Mouse (Mus musculus) MEL (cell line): ENCODE measurements at regions not wholly inside any gene's neighbourhood (a gene's known extent, or its start where the extent isn't known, plus 50 kb on each side); places are given as distances from the start of the nearest gene placed in this dataset.

Experiments
- DNase-seq: peaks from one replicate; pipeline ENCODE4 v3.0.0; 2011; ENCODE audit warnings: low read depth, low spot score
- H3K27ac ChIP-seq: 2 replicates; pipeline ENCODE4 v1.5.1; 2012; ENCODE audit warnings: low read depth, mild to moderate bottlenecking, control low read depth, low read length, moderate library complexity; ENCODE audit not compliant: control insufficient read depth
- H3K27me3 ChIP-seq, 2 experiments: fragments of 150-350 bp in 1 of 2; sonication (generic) in 1 of 2; 2 replicates each; pipeline ENCODE4 v1.6.1; 2012; ENCODE audit warnings: low read length in 2 of 2, mild to moderate bottlenecking in 2 of 2, improper control_type of control experiment in 1 of 2, moderate library complexity in 1 of 2; ENCODE audit not compliant: insufficient read depth in 2 of 2, control insufficient read depth in 1 of 2
- H3K36me3 ChIP-seq, 2 experiments: 2 replicates each; pipeline ENCODE4 v1.6.1; 2012 to 2014; ENCODE audit warnings: low read length in 2 of 2, improper control_type of control experiment in 1 of 2, inconsistent platforms in 1 of 2, mild to moderate bottlenecking in 1 of 2; ENCODE audit not compliant: insufficient read depth in 2 of 2, control insufficient read depth in 1 of 2
- H3K4me1 ChIP-seq, 2 experiments: fragments of 150-350 bp in 1 of 2; sonication (generic) in 1 of 2; 2 replicates each; pipeline ENCODE4 v1.6.1; 2012; ENCODE audit warnings: low read length in 2 of 2, improper control_type of control experiment in 1 of 2, mild to moderate bottlenecking in 1 of 2; ENCODE audit not compliant: insufficient read depth in 2 of 2, control insufficient read depth in 1 of 2
- H3K4me3 ChIP-seq, 2 experiments: fragments of 150-350 bp in 1 of 2; sonication (generic) in 1 of 2; 2 replicates each; pipeline ENCODE4 v1.5.1; 2012; ENCODE audit warnings: low read depth in 2 of 2, low read length in 2 of 2, mild to moderate bottlenecking in 2 of 2, moderate library complexity in 2 of 2, control low read depth in 1 of 2, improper control_type of control experiment in 1 of 2; ENCODE audit not compliant: control insufficient read depth in 1 of 2, insufficient read depth in 1 of 2
- H3K79me2 ChIP-seq: 2 replicates; pipeline ENCODE4 v1.6.1; 2012; ENCODE audit warnings: mild to moderate bottlenecking, low read length, moderate library complexity; ENCODE audit not compliant: control insufficient read depth, poor library complexity, insufficient read depth
- H3K9ac ChIP-seq: 2 replicates; pipeline ENCODE4 v1.6.1; 2012; ENCODE audit warnings: low read depth, mild to moderate bottlenecking, control low read depth, low read length, moderate library complexity; ENCODE audit not compliant: control insufficient read depth, poor library complexity, severe bottlenecking
- H3K9me3 ChIP-seq: fragments of 150-350 bp; sonication (generic); replicated peaks from 2 replicates; pipeline ENCODE4 v1.6.1; 2012; ENCODE audit warnings: mild to moderate bottlenecking, low read length, improper control_type of control experiment, moderate library complexity; ENCODE audit not compliant: insufficient read depth
- BHLHE40 ChIP-seq: IDR thresholded peaks from 2 replicates; pipeline ENCODE4 v1.6.1; 2012; ENCODE audit warnings: low read depth, mild to moderate bottlenecking, inconsistent platforms, low read length, improper control_type of control experiment, borderline replicate concordance
- CHD1 ChIP-seq: IDR thresholded peaks from 2 replicates; pipeline ENCODE4 v1.6.1; 2012; ENCODE audit warnings: low read depth, mild to moderate bottlenecking, inconsistent platforms, low read length, improper control_type of control experiment
- CHD2 ChIP-seq: IDR thresholded peaks from 2 replicates; pipeline ENCODE4 v1.6.1; 2011; ENCODE audit warnings: low read length, improper control_type of control experiment
- CTCF ChIP-seq, 3 experiments: IDR thresholded peaks in 2 of 3; conservative IDR thresholded peaks in 1 of 3; 2 replicates each; pipeline ENCODE4 v1.5.1; 2011 to 2012; ENCODE audit warnings: low read length in 3 of 3, low read depth in 2 of 3, mild to moderate bottlenecking in 2 of 3, improper control_type of control experiment in 1 of 3, inconsistent platforms in 1 of 3, mixed read lengths in 1 of 3, moderate library complexity in 1 of 3; ENCODE audit not compliant: control insufficient read depth in 1 of 3, insufficient read depth in 1 of 3, poor library complexity in 1 of 3, severe bottlenecking in 1 of 3
- EP300 ChIP-seq, 2 experiments: IDR thresholded peaks; 2 replicates each; pipeline ENCODE4 v1.6.1; 2011; ENCODE audit warnings: improper control_type of control experiment in 2 of 2, low read length in 2 of 2, low read depth in 1 of 2, mild to moderate bottlenecking in 1 of 2
- ETS1 ChIP-seq: IDR thresholded peaks from 2 replicates; pipeline ENCODE4 v1.6.1; 2012; ENCODE audit warnings: low read depth, mild to moderate bottlenecking, inconsistent platforms, low read length, improper control_type of control experiment, moderate library complexity
- GABPA ChIP-seq: IDR thresholded peaks from 2 replicates; pipeline ENCODE4 v1.6.1; 2012; ENCODE audit warnings: low read depth, mild to moderate bottlenecking, inconsistent platforms, low read length, improper control_type of control experiment, moderate library complexity
- HCFC1 ChIP-seq: IDR thresholded peaks from 2 replicates; pipeline ENCODE4 v1.6.1; 2012; ENCODE audit warnings: low read depth, mild to moderate bottlenecking, inconsistent platforms, low read length, improper control_type of control experiment, moderate library complexity
- JUND ChIP-seq: IDR thresholded peaks from 2 replicates; pipeline ENCODE4 v1.6.1; 2011; ENCODE audit warnings: low read depth, mild to moderate bottlenecking, improper control_type of control experiment, low read length
- MAFK ChIP-seq: IDR thresholded peaks from 2 replicates; pipeline ENCODE4 v1.6.1; 2011; ENCODE audit warnings: low read depth, mild to moderate bottlenecking, low read length, improper control_type of control experiment, borderline replicate concordance
- MAZ ChIP-seq: IDR thresholded peaks from 2 replicates; pipeline ENCODE4 v1.6.1; 2012; ENCODE audit warnings: low read depth, mild to moderate bottlenecking, inconsistent platforms, low read length, improper control_type of control experiment
- MEF2A ChIP-seq: IDR thresholded peaks from 2 replicates; pipeline ENCODE4 v1.6.1; 2014; ENCODE audit warnings: low read depth, mild to moderate bottlenecking, inconsistent platforms, low read length, improper control_type of control experiment; ENCODE audit not compliant: poor library complexity, insufficient replicate concordance, severe bottlenecking; ENCODE audit errors: extremely low read depth
- MXI1 ChIP-seq: IDR thresholded peaks from 2 replicates; pipeline ENCODE4 v1.6.1; 2011; ENCODE audit warnings: mild to moderate bottlenecking, low read depth, low read length, improper control_type of control experiment
- MYB ChIP-seq: IDR thresholded peaks from 2 replicates; pipeline ENCODE4 v1.6.1; 2011; ENCODE audit warnings: mild to moderate bottlenecking, low read depth, low read length, improper control_type of control experiment
- MYC ChIP-seq: IDR thresholded peaks from 2 replicates; pipeline ENCODE4 v1.6.1; 2011; ENCODE audit warnings: low read depth, mild to moderate bottlenecking, low read length, improper control_type of control experiment, moderate library complexity
- NELFE ChIP-seq: IDR thresholded peaks from 2 replicates; pipeline ENCODE4 v1.6.1; 2011; ENCODE audit warnings: low read depth, low read length, improper control_type of control experiment
- POLR2A ChIP-seq, 2 experiments: IDR thresholded peaks; 2 replicates each; pipeline ENCODE4 v1.6.1; 2011 to 2012; ENCODE audit warnings: low read length in 2 of 2, mild to moderate bottlenecking in 2 of 2, control low read depth in 1 of 2, improper control_type of control experiment in 1 of 2, low read depth in 1 of 2, moderate library complexity in 1 of 2; ENCODE audit not compliant: control insufficient read depth in 1 of 2, insufficient read depth in 1 of 2, poor library complexity in 1 of 2
- POLR2AphosphoS2 ChIP-seq: IDR thresholded peaks from 2 replicates; pipeline ENCODE4 v1.6.1; 2011; ENCODE audit warnings: low read length, improper control_type of control experiment
- POLR2AphosphoS5 ChIP-seq: IDR thresholded peaks from 2 replicates; pipeline ENCODE4 v1.6.1; 2012; ENCODE audit warnings: low read depth, borderline replicate concordance, mild to moderate bottlenecking, inconsistent platforms, low read length, moderate library complexity, mixed read lengths
- RAD21 ChIP-seq: IDR thresholded peaks from 2 replicates; pipeline ENCODE4 v1.6.1; 2011; ENCODE audit warnings: mild to moderate bottlenecking, low read depth, low read length, improper control_type of control experiment
- RCOR1 ChIP-seq: IDR thresholded peaks from 2 replicates; pipeline ENCODE4 v1.6.1; 2012; ENCODE audit warnings: low read depth, mild to moderate bottlenecking, inconsistent platforms, low read length, improper control_type of control experiment
- SIN3A ChIP-seq: IDR thresholded peaks from 2 replicates; pipeline ENCODE4 v1.6.1; 2012; ENCODE audit warnings: low read length, improper control_type of control experiment, inconsistent platforms
- SMC3 ChIP-seq: IDR thresholded peaks from 2 replicates; pipeline ENCODE4 v1.6.1; 2011; ENCODE audit warnings: low read depth, low read length, improper control_type of control experiment
- TBP ChIP-seq: IDR thresholded peaks from 2 replicates; pipeline ENCODE4 v1.8.0; 2011; ENCODE audit warnings: low read depth, low read length, improper control_type of control experiment
- UBTF ChIP-seq: IDR thresholded peaks from 2 replicates; pipeline ENCODE4 v1.6.1; 2012; ENCODE audit warnings: low read depth, mild to moderate bottlenecking, inconsistent platforms, low read length, improper control_type of control experiment, moderate library complexity, borderline replicate concordance; ENCODE audit not compliant: insufficient read depth
- USF1 ChIP-seq: IDR thresholded peaks from 2 replicates; pipeline ENCODE4 v1.6.1; 2014; ENCODE audit warnings: low read depth, mild to moderate bottlenecking, inconsistent platforms, low read length, improper control_type of control experiment, moderate library complexity
- USF2 ChIP-seq, 2 experiments: IDR thresholded peaks; 2 replicates each; pipeline ENCODE4 v1.6.1; 2011 to 2012; ENCODE audit warnings: improper control_type of control experiment in 2 of 2, low read length in 2 of 2, borderline replicate concordance in 1 of 2, inconsistent platforms in 1 of 2, low read depth in 1 of 2, mild to moderate bottlenecking in 1 of 2; ENCODE audit not compliant: insufficient read depth in 1 of 2
- ZC3H11A ChIP-seq: IDR thresholded peaks from 2 replicates; pipeline ENCODE4 v1.6.1; 2012; ENCODE audit warnings: low read depth, mild to moderate bottlenecking, inconsistent platforms, low read length, improper control_type of control experiment
- ZKSCAN1 ChIP-seq: IDR thresholded peaks from 2 replicates; pipeline ENCODE4 v1.6.1; 2012; ENCODE audit warnings: low read depth, mild to moderate bottlenecking, inconsistent platforms, low read length, improper control_type of control experiment, moderate library complexity

DNA sequence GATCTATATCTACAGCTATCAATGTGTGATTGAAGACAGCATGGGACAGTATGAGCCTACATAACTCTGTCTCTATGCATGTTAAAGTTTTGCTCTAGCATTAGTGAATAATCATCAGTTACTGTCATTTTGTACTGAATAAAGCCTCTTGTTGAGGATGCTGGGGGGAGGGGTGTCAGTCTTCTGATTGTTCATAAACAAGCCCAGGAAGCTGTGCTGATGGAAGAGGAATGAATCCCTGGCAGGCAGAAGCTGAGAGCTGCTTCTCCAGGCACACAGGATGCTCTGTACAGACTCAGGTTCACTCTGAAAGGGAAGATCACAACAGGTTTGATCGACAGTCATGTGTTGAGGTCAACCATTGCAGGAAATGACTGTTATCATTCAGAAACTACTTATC is 421.7 kb downstream of the Cd109 start:
- no peaks in the 10 kb centered on the region for H3K79me2 ChIP-seq
- H3K4me3 ChIP-seq, result no peak overlapping the region
- TF ChIP-seq RCOR1, result no peak
- TF ChIP-seq CHD2, result no peak
- no peak for TF ChIP-seq MYB
- no peak for TF ChIP-seq CHD1
- TF ChIP-seq ZC3H11A, result no peak
- TF ChIP-seq ZKSCAN1, result no peak
- TF ChIP-seq POLR2AphosphoS2, result no peak
- no peak for TF ChIP-seq SMC3
- TF ChIP-seq CTCF (IDR thresholded peaks at IDR 0.05 in 2 of 3, conservative IDR thresholded peaks at IDR 0.05 in 1 of 3; ENCODE audit: control insufficient read depth in 1 of 3, insufficient read depth in 1 of 3, low read depth in 2 of 3, low read length in 3 of 3, poor library complexity in 1 of 3, severe bottlenecking in 1 of 3), result no peak
- TF ChIP-seq MAZ, result no peak
- TF ChIP-seq JUND, result no peak
- no peak for TF ChIP-seq EP300 (IDR thresholded peaks at IDR 0.05; ENCODE audit: low read depth in 1 of 2, low read length in 2 of 2)
- TF ChIP-seq ETS1, result no peak
- TF ChIP-seq MXI1, result no peak
- no peak for TF ChIP-seq POLR2A (IDR thresholded peaks at IDR 0.05; ENCODE audit: control insufficient read depth in 1 of 2, insufficient read depth in 1 of 2, low read depth in 1 of 2, low read length in 2 of 2, poor library complexity in 1 of 2)
- no peak for TF ChIP-seq UBTF
- TF ChIP-seq BHLHE40, result no peak
- TF ChIP-seq NELFE, result no peak
- TF ChIP-seq USF1, result no peak
- TF ChIP-seq, all 39 proteins: peak for 0
- no peaks in the 10 kb centered on the region for H3K36me3 ChIP-seq
- H3K9ac ChIP-seq, result no peak overlapping the region
- H3K4me1 ChIP-seq, result no peaks in the 10 kb centered on the region
- no peak overlapping the region for H3K27ac ChIP-seq
- no peaks in the 10 kb centered on the region for H3K9me3 ChIP-seq
- DNase-seq, result no peak
- H3K27me3 ChIP-seq, result no peaks in the 10 kb centered on the region

DNA sequence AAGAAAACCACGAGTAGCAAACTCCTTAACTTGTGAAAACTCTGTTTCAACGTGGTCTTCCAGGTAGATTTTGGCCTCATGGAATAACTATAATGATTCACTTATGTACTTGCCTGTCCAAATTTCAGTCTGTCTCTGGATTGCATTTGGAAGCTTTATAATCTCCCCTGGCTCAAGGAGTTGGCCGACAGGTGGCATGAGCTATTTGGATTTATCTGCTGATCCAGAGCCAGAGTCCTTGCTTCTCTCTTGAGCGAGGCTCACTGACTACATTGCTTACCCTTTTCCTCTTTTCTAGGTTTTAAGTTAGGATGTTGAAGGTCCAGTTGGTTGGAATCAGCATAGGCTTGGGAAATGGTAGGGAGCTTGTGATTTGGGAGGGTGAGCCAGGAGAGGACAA is 423.6 kb downstream of the Cd109 start:
- Histone ChIP-seq H3K4me3 (no peak overlapping the region), H3K36me3 (no peaks in the 10 kb centered on the region), H3K79me2 (no peaks in the 10 kb centered on the region), H3K4me1 (no peaks in the 10 kb centered on the region), H3K9me3 (no peaks in the 10 kb centered on the region), H3K9ac (no peak overlapping the region), H3K27ac (no peak overlapping the region), H3K27me3 (no peaks in the 10 kb centered on the region)
- no peak for DNase-seq
- no peak for TF ChIP-seq RAD21
- TF ChIP-seq BHLHE40, result no peak
- no peak for TF ChIP-seq MAFK
- no peak for TF ChIP-seq MYC
- no peak for TF ChIP-seq MEF2A
- no peak for TF ChIP-seq SIN3A
- TF ChIP-seq POLR2AphosphoS5, result no peak
- no peak for TF ChIP-seq HCFC1
- TF ChIP-seq GABPA, result no peak
- no peak for TF ChIP-seq RCOR1
- TF ChIP-seq MYB, result no peak
- TF ChIP-seq SMC3, result no peak
- no peak for TF ChIP-seq TBP
- TF ChIP-seq USF2 (IDR thresholded peaks at IDR 0.05; ENCODE audit: borderline replicate concordance in 1 of 2, insufficient read depth in 1 of 2, low read depth in 1 of 2, low read length in 2 of 2), result no peak
- TF ChIP-seq USF1, result no peak
- no peak for TF ChIP-seq POLR2AphosphoS2
